Mouse (Mus musculus): Measurements from ENCODE around the gene Sema6d.

GRCm38 (mm10) chr2:124385053-124385452 lies 295.3 kb downstream of the Sema6d start:
- TF ChIP-seq CTCF (IDR thresholded peaks at IDR 0.05; ENCODE audit: borderline replicate concordance, insufficient read depth, low read length) (no peak), POLR2A (IDR thresholded peaks at IDR 0.05; ENCODE audit: low read depth, low read length) (no peak)
